Mouse (Mus musculus): ENCODE measurements at regions not wholly inside any gene's neighbourhood (a gene's known extent, or its start where the extent isn't known, plus 50 kb on each side); places are given as distances from the start of the nearest gene placed in this dataset.

DNA sequence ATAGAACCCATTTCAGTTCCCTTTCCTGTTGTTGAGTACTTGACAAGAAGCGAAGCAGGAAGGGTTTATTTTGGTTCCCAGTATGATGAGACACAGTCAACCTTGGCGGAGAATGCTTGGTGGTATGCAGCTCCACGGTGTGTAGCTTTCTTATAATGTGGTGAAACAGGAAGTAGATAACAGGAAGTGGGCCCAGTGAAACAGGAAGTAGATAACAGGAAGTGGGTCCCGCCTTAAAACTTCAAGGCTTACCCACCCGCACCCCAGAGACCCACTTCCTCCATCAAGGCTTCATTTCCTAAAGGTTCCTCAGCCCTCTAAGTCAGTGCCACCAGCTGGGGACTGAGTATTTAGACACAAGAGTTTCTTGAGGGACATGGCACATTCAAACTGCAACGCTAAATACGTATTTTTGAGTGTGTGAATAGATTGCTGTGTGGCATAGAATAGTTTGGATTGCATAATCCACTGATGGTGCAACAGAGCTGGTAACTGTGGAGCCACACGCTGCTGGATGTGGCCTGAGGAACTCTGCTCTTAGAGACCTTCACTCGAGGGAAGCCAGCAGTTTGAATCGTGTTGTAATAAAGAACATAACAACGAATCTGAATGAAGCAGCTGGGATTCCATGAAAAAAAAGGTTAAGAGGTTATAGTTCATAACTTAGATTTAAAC is 190.8 kb downstream of the Npr3 start:
- no peaks in the 10 kb centered on the region for H3K9me3 ChIP-seq (ENCODE audit: low read length)
- no peak overlapping the region for H3K4me3 ChIP-seq (ENCODE audit: low read length)
- no peak for ATAC-seq
- DNase-seq (ENCODE audit: low spot score), result no peak
- no peaks in the 10 kb centered on the region for H3K36me3 ChIP-seq (ENCODE audit: insufficient read depth, low read length)
- no peaks in the 10 kb centered on the region for H3K27me3 ChIP-seq (ENCODE audit: insufficient read depth, low read length)
- no peak for TF ChIP-seq CTCF (IDR thresholded peaks at IDR 0.05; ENCODE audit: low read depth)
- no peak overlapping the region for H3K27ac ChIP-seq
- no peaks in the 10 kb centered on the region; the same call in 1 of the 2 replicates for H3K4me1 ChIP-seq (ENCODE audit: insufficient read depth, low read length)
- no peak overlapping the region for H3K4me2 ChIP-seq (ENCODE audit: low read depth, low read length)
- 96% methylated on average over 11 of the region's 11 CpGs for WGBS
- H3K9ac ChIP-seq (replicated peaks; ENCODE audit: low read length), result no peak overlapping the region

DNA sequence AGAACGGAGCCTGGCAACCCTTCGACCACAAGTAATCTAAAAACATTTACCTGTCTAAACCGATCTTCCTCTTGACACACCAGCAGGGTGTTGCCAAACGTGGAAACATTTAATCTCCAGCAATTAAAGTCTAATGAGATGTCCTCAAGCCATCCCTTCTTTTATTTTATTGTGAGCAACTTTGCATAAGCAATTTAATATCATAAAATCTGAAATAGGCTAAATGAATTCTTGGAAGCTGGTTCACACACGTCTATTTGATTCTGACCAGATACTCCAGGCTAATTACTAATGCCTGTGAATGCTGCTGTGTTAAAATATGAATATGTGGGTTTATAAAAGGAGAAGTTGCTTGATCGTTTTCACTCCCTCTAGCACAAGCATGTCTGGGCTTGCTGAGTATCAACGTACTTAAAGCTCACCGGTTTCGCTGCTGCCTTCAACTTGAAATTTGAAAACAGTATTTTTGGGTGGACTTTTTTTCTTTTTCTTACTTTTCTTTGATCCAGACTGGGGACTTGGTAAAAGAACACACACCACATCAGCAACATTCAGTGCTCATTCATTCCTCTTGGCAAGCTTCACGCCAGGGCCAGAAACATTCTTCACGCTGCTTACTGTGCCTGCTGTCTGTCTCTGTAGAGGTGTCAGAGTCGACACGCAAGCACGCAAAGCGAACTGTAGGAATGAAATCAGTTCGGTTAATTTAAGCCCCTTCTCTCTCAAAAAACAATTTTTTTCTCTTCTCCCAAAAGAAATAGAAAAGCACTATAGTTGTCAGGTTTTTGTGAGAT is 194.4 kb downstream of the Npr3 start:
- Histone ChIP-seq H3K9me3 (ENCODE audit: low read length) (no peaks in the 10 kb centered on the region), H3K27me3 (ENCODE audit: insufficient read depth, low read length) (no peaks in the 10 kb centered on the region), H3K36me3 (ENCODE audit: insufficient read depth, low read length) (no peaks in the 10 kb centered on the region), H3K4me2 (ENCODE audit: low read depth, low read length) (no peak overlapping the region), H3K4me3 (ENCODE audit: low read length) (no peak overlapping the region), H3K4me1 (ENCODE audit: insufficient read depth, low read length) (no peaks in the 10 kb centered on the region; the same call in 1 of the 2 replicates), H3K27ac (no peak overlapping the region), H3K9ac (replicated peaks; ENCODE audit: low read length) (no peak overlapping the region)
- DNase-seq (ENCODE audit: low spot score), result no peak
- TF ChIP-seq CTCF (IDR thresholded peaks at IDR 0.05; ENCODE audit: low read depth), result no peak
- no peak for ATAC-seq
- 71% methylated on average over 16 of the region's 16 CpGs for WGBS

DNA sequence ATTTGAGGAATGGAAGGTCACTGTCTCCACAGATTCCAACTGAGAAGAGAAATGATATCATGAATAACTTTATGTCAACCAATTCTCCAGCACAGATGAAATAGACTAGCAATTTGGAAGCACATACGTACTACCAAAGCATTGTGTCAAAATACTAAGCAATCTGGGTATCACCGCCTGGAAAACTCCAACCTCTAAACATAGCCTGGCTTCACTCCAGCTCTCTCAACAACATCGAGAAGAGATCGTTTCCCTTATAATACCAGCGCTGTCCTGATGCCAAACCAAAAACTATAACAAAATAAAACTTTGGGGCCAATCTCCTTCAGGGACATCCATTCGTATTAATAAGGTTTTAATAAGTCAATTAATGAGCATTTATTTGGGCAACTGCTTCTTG is 205.8 kb downstream of the Npr3 start:
- TF ChIP-seq CTCF (IDR thresholded peaks at IDR 0.05; ENCODE audit: low read depth), result no peak
- Histone ChIP-seq H3K27ac (no peak overlapping the region), H3K36me3 (ENCODE audit: insufficient read depth, low read length) (no peaks in the 10 kb centered on the region), H3K27me3 (ENCODE audit: insufficient read depth, low read length) (no peaks in the 10 kb centered on the region), H3K4me2 (ENCODE audit: low read depth, low read length) (no peak overlapping the region), H3K4me1 (ENCODE audit: insufficient read depth, low read length) (no peaks in the 10 kb centered on the region), H3K4me3 (ENCODE audit: low read length) (no peak overlapping the region), H3K9ac (replicated peaks; ENCODE audit: low read length) (no peak overlapping the region), H3K9me3 (ENCODE audit: low read length) (no peaks in the 10 kb centered on the region)
- DNase-seq (ENCODE audit: low spot score) (no peak), ATAC-seq (no peak)
- 75% methylated on average over 6 of the region's 6 CpGs for WGBS

DNA sequence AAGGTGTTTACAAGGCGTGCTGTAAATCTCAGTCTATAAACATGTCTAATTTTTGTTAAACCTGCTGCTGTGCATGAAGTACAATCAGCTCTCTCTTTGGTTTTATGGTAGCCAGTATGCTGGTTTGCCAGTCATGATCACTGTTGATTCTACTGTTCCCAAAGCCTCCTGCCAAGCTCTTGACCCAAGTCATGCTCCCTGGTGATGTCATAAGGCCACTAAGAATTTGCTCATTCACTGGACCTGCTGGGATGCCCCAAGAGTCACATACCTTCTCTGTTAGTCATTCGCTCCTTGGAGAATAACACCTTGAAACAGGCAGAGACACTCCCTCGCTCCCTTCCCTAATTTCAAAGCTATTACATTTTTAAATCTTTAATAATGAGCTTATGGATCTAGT is 207.2 kb downstream of the Npr3 start:
- Histone ChIP-seq H3K4me2 (ENCODE audit: low read depth, low read length) (no peak overlapping the region), H3K4me3 (ENCODE audit: low read length) (no peak overlapping the region), H3K27me3 (ENCODE audit: insufficient read depth, low read length) (no peaks in the 10 kb centered on the region), H3K27ac (no peak overlapping the region), H3K4me1 (ENCODE audit: insufficient read depth, low read length) (no peaks in the 10 kb centered on the region), H3K9me3 (ENCODE audit: low read length) (no peaks in the 10 kb centered on the region), H3K9ac (replicated peaks; ENCODE audit: low read length) (no peak overlapping the region), H3K36me3 (ENCODE audit: insufficient read depth, low read length) (no peaks in the 10 kb centered on the region)
- DNase-seq (ENCODE audit: low spot score) (no peak), ATAC-seq (no peak)
- 81% methylated on average over 3 of the region's 3 CpGs for WGBS
- TF ChIP-seq CTCF (IDR thresholded peaks at IDR 0.05; ENCODE audit: low read depth), result no peak

DNA sequence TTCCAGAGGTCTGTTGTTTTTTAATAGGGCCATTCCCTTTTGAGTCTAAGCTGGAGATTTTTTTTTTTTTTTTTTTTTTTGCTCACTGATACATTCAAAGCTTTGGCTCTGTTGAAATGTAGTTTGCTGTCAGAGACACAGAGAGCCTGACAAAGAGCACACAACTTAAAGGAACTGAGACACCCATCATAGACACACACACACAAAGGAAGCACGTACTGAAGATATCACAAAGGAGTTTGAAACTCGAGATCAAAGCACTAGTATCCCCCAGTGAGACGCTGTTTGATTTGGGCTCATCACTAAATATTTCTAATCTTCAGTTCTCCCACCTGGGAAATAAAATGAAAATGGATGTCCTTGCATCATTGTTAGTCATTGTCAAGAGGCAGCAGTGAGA is 210.0 kb downstream of the Npr3 start:
- Histone ChIP-seq H3K27me3 (ENCODE audit: insufficient read depth, low read length) (no peaks in the 10 kb centered on the region), H3K4me2 (ENCODE audit: low read depth, low read length) (no peak overlapping the region), H3K27ac (no peak overlapping the region), H3K9ac (replicated peaks; ENCODE audit: low read length) (no peak overlapping the region), H3K4me1 (ENCODE audit: insufficient read depth, low read length) (no peaks in the 10 kb centered on the region), H3K9me3 (ENCODE audit: low read length) (no peaks in the 10 kb centered on the region), H3K4me3 (ENCODE audit: low read length) (no peak overlapping the region), H3K36me3 (ENCODE audit: insufficient read depth, low read length) (no peaks in the 10 kb centered on the region)
- ATAC-seq, result no peak
- DNase-seq (ENCODE audit: low spot score), result no peak
- 40% methylated on average over 3 of the region's 3 CpGs for WGBS
- TF ChIP-seq CTCF (IDR thresholded peaks at IDR 0.05; ENCODE audit: low read depth), result no peak

DNA sequence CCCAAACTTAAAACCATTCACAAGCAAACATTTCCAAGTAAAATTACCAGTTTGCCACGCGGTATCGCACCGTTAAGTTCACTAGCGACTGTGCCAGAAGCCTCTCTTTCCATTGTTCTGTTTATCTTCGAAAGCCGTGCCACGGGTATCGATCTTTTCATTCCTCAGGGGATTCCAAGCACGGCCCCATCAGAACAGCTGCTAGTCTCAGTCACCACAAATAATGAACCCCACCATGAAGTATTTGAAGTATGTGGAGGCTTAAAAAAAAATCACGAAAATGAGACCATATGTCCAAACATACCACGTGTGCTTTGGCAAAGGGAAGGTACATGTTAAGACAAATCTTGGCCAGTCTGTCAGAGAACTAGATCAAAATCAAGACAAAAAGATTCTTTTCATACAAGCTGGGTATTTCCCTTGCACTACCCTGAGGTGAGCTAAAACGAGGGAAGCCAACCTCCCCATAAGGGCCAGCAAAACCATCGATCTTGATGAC is 213.3 kb downstream of the Npr3 start:
- Histone ChIP-seq H3K4me2 (ENCODE audit: low read depth, low read length) (no peak overlapping the region), H3K4me3 (ENCODE audit: low read length) (no peak overlapping the region), H3K36me3 (ENCODE audit: insufficient read depth, low read length) (no peaks in the 10 kb centered on the region), H3K27ac (no peak overlapping the region), H3K27me3 (ENCODE audit: insufficient read depth, low read length) (no peaks in the 10 kb centered on the region), H3K4me1 (ENCODE audit: insufficient read depth, low read length) (no peaks in the 10 kb centered on the region), H3K9ac (replicated peaks; ENCODE audit: low read length) (no peak overlapping the region), H3K9me3 (ENCODE audit: low read length) (no peaks in the 10 kb centered on the region)
- TF ChIP-seq CTCF (IDR thresholded peaks at IDR 0.05; ENCODE audit: low read depth), result no peak
- DNase-seq (ENCODE audit: low spot score) (no peak), ATAC-seq (no peak)
- 74% methylated on average over 14 of the region's 14 CpGs for WGBS
